Mouse (Mus musculus) cerebellum, adult 9-11 months (tissue): Measurements from ENCODE around the gene Utrn.

Source experiments
- DNase-seq: peaks from one replicate; pipeline ENCODE4 v3.0.0; 2022

Utrn gene

DNA sequence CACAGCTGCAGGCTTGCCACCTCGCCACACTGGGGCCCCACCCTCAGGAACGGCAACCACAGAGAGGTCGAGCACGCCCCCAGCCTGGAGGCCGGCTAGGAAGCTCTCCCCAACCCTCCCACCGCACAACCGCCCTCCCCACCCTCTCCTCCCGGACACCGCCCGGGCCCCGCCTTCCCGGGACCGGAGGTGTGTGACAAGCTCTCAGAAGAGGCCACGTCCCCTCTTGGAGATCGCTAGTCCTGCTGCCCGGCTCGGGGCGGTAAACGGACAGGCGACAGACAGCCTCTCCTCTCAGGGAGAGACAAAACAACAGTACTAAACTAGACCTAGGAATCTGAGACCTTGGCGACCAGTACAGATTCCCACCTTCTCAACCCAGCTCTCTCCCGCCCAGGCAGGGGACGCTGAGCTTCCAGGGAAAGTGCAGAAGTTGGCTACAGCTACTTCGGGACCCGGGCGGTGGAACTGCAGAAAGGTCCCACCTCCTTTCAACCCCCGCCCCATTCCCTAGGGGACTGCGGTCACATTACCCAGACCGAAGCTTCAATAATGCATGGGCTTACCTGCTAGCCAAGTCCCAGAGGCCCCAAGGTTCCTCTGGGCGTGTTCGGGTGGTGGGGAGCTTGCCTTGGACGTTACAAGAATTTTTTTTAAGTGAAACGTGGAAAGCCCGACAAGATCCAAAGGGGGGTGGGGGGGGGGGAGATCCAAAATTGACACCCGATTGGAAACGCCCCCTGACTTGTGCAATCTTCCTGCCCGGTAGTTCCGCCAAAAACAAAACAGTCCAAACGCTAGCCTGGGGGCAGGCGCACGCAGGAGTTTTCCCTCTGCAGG is 756 bp downstream of the Utrn start:
- peak; percentile 76 for DNase-seq

DNA sequence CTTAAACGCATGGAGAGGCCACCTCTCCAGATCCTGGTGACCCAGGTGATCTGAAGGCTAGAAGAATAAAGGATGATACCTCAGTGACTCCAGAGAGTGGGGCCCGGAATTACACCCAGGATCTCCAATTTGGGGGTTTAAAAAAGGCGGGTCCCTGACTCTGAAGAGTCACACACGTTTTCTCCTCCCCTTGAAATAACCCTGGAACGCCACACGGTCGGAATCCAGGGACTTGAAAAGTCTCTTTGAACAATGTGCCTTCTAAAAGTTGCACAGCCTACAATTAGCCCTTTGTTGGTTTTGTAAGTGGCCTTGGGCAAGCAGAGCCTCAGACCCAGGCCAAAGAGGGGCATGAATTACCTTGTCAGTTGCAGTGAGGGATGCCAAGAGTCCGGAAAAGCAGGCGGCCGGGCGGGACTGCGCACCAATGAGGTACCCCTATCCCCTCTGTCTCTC is 1.4 kb downstream of the Utrn start:
- DNase-seq: no peak

DNA sequence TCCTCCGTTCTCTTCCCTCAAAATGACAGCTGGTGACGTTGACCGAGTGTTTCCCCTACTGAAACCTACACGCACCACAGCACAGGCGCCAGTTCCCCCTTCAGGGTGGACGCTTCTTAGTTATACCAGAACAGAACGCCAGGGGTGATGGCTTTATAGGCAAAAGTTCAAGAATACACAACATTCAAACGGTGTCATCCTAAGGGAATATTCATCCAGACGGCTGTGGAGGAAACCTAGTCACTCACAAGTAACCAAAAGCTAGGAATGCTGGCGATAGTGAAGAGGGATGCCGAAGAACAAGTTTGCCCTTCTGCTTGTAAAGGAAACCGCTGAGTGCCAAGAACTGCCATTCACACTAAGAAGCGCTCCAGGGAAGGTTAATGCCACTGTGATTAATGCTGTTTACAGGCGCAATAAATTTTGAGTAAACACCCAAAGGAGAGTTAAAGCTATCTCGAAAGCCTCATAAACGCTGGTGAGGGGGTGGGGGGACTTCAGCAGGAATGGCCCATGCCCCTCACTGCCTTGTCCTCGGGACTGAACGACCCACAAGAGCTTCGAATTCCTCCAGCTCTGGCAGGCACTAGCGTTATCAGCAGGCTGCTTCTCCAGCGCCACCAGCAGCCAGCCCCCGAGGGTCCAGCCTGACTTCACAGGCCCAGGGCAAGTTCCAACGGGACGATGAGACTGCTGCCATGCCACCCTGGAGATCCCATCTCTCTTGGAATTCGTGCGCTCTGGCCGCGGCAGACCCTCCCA is 2.0 kb downstream of the Utrn start:
- DNase-seq: peak; percentile 50

DNA sequence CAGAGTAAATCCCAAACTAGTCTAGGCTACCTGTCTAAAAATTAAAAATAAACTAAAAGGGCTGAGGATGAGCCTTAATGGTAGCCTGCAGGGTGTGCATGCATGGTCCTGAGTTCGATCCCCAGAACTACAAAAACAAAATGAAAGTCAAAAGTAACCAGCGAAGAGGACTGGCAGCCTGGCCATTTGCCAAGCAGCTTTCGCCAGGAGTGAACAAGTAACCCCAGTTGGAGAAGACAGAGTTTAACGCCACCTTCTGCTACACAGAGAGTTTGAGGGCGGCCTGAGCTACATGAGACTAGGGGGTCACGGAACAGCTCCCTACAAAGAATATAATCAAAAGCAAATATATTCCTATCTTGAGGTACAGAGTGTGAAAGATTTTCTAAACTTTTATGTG is 4.0 kb downstream of the Utrn start:
- DNase-seq: no peak

DNA sequence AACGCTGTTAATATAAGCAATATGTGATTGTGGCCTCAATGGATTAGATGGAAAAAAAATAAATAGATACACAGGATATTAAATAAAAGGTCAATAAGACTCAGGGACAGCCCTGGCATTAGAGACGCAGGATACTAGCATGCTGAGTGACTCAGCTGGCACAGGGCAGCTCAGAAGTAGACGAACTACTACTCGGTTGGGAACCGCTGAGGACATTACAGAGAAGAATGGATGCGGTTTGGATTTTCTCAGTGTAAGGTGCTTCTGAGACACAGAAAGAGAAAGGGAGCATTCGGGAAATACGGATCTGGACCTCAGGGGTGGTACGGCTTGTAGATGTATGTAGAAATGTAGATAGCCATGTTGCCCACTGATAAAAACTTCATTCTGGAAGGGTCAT is 5.6 kb downstream of the Utrn start:
- no peak for DNase-seq

DNA sequence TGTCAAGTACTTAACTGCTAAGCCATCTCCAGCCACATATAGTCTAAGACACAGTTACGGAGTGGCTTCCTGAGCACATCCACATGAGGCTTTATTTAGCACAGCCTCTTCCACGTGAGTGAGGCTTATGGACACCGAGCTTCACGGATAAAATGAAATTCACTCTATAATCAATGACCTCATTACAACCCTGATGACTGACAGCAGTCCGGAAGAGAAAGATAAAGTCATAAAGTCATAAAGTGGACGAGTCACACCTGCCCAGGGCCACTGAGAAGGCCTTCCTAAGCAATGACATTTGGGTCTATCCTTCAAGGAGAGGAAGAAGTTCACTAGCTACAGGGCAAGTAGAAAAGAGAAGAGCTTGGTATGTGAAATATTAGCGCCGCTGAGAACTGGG is 7.1 kb downstream of the Utrn start:
- no peak for DNase-seq

DNA sequence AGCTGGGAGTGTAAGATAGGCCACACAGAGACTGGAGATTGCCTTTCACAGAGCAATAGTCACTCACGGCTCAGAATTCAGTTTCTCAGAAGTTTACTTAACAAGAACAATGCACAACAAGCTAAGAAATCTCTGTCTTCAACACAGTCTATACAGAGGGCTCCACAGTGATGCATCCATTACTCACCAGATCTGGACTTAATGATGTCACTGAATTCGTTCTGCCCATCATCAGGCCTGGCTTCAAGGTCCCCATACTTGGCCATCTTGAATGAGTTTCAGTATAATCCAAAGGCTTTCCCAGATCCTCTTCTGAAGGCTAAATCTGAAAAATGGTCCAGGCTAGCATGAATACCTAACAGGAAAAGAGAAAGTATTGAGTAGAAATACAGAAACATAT is 7.8 kb downstream of the Utrn start:
- DNase-seq: no peak

DNA sequence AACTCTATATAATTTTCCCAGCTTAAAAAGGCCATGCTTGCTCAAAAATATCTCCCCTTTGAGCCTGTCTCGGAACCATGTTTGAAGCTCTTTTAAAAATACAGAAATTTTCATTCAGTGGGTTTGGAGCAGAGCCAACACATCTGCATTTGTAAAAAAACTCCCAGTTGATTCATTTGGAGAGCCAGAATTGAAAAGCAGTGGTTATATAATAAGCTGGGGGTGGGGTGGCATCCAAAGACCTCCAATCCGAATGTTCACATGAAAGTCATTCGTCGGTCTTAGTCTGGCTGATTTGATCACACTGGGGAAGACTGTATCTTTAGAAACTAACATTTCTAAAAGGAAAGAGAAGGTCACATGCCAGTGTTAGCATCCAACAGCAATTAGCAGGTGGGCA is 8.4 kb downstream of the Utrn start:
- no peak for DNase-seq

DNA sequence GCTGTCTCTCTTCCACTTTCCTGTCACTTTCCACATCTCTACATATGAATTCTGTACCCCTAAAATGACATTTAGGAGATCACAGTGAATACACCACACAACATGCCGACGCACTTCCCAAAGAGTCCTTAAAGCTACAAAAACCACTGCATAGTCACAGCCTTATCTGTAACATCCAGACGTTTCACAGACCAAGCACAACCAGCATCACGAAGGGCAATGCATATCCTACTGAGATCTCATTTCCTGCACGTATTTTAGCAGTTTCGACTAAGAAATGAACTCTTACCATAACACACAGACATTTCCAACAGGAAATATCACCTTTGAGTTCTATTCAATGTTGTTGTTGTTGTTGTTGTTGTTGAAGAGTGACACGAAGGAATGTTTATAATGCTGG is 8.8 kb downstream of the Utrn start:
- DNase-seq: no peak

DNA sequence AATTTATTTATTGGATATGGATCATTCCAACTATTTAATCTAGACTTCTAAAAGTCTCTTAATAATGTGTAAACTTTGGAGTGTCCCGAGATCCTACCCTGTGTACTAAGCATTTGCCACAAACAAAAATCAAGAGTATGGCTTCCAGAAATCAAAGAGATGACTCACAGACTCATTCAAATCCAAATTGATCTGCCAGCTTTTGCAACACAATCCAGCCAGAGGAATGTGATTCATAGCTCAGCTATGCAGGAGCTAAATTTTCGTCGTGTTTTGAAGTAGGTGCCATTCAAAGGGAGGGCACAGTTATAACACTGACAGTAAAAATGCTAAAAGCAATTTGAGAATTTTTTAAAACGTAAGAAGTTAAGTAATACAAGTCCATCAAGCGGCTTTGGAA is 11.1 kb downstream of the Utrn start:
- no peak for DNase-seq

DNA sequence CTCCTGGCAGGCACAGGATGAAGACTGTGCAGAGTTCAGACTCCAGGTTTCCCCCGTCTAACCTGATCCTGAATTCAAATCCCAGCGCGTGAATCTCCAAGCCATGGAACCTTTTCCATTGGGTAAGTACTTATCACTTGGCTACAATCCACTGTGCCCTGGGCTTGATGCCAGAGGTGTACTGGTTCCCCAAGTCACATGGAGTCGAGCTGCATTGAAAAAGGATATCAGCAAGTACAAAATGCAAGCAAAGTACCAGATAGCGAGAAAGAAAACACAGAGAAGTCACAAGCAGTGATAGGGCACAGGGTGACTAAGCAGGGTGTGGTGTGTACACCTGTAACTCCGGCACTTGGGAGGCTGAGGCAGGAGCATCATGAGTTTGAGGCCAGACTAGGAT is 14.9 kb downstream of the Utrn start:
- DNase-seq: peak; percentile 48

DNA sequence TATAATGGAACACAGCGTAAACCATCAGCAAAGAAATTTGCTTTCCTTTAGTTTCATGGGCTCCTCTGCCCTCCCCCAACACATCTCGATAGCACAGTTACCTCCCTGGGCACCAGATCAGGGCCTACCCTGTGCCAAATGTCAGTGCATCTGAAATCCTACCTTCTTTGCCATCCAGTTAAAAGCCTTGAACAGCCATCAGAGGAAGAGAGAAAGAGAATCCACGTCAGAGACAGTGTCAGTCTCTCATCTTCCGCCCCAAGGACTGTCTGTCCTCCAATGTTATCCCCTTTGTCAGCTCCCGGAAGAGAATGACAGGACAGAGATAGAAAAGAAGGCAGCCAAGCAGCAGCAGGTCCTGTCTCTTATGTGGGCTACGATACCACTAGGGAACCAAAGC is 15.4 kb downstream of the Utrn start:
- peak; percentile 49 for DNase-seq

DNA sequence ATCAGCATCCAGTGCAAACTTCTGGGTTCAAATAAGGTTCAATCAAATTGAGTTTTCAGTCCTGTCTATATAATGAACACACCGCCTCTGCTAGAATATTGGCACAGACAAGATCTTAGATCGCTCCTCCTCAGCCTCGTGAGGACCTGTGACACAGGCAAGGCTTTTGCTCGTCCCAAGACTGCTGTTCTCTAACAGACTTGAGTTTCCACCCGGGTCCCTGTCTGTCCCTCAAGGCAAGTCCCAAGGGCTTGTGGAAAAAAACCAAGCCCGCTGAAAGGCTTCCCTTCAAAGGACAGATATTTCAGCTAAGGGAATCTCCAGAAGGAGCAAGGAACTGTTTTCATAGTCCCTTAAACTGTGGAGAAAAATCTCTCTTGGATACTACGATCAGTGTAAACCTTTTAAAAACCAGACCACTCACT is 16.0 kb downstream of the Utrn start:
- no peak for DNase-seq

DNA sequence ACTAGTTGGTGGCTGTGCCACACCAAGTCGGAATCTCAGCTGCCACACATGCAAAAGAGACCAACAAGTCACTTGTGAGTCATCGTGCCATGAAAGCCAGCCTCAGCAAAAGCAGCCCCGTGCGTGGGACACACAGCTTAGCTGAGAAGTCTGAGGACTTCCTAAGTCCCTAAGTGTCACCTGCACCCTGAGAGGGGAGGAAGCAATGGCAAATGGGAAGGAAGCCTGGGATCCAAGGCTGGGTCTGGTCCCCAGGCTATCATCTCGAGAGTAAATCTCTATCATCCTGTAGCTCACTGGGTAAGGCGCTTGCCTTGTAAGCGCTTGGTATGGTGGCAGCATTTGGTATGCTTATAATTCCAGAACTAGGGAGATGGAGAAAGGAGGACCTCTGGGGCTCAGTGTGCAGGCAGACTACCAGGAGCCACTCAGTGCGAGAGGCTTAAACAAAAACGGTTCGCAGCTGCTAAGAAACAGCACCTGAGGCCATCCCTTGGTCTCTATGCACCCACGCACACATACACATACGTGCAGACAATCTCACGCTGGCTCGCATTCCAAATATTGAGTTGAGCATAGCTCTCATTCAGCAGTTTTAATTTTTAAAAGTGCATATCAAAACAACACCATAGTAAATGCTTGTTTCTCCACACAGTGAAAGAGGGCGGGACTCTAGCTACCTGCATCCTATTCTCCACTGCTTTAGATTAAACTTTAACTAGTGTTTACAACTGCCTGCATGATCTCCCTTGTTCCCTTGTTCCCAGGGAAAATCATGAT is 16.6 kb downstream of the Utrn start:
- DNase-seq: no peak

DNA sequence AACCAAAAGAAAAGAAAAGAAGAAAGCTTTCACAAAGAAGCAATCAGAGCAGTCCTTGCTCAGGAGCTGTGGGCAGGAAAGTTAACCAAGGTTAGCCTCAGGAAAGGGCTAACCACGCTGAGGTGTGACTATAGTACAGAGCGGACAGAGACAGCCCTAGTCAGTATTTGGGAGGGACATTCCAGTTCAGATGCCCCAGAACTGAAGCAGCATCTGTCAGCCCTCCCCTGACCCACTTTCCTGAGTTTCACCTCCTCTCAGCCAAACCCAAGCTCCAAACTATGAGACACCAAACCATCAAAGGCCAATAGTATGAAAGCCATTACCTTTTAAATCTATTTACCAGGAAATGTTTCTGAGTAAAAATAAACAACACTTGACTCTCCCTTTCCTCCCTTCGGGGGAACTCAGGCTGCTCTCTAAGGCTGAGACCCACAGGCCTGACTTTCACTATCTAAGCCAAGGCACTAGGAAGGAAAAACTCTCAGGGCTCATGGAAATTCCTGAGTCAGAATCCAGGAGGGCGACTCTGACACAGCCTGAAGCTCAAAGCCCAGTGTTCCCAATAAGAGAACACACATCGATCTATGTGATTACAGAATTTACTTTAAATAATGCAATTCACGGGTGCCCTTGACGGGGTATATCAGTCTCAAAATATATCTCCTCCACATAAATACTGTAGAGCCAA is 18.2 kb downstream of the Utrn start:
- no peak for DNase-seq

DNA sequence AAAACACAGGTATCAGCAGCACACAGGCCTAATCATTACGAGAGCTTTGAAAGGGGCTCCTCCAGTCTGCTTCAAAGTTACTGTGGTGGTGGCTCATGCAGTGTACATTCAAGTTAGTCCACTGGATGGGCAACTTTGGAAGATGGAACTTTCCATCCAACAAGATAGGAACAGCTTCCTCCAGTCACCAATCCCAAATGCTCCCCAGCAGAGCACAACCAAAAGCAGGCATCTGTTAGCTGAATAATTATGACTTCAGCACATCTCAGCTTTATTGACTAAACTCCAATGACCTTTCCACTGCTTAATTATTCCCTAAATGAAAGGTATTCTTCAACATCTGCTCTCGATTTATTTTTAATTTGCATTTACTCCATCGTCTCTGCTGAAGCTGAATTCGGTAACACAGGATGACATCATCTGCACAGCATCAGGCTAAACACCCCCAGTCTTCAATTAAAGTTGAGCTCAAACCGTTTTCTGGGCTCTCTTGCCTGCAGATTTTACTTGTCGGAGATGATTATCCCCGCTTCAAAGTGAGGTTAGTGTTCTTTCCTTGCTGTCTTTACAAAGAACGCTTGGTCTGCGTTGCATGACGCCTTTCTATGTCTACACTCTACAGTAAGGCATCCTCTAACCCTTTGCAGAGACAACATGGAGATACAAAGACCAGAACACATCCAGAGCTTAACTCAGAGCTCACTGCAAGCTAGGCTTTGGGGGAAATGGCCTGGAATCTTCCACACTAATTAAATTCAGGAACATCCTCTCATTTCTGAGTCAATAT is 20.6 kb downstream of the Utrn start:
- no peak for DNase-seq

DNA sequence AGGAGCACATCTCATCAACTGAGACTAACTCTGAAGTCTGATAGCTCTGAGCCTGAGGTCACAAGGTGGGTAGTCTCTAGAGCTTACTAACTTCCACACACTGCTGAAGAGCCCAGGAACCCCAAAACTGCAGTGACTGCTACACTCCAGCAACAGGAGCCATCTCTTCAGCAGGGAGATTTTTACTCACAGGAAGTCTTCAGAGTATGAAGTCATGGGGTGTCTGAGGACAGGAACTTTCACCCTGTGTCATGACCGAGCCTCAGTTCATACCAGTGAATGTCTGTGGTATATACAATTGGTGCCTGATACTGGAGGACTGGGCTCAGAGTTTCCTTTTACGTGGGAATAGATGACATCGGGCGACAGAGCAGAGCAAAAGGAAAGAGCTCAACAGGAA is 26.6 kb downstream of the Utrn start:
- no peak for DNase-seq

DNA sequence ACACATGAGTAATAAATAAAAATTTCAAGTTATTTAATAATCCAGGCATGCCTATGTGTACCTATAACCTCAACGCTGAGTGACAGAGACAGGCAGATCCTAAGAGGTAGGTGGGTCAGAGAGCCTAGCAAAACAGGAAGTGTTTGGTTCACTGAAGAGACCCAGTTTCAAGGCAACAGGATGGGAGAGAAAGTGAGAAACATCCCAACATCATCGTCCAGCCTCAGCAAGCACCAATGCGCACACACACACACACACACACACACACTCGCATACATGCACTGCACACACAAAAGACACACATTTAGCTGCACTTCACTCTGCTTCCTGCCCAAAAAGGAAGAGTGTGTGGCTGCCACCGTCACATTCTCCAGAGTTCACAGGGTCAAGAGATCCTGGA is 27.7 kb downstream of the Utrn start:
- DNase-seq: no peak

DNA sequence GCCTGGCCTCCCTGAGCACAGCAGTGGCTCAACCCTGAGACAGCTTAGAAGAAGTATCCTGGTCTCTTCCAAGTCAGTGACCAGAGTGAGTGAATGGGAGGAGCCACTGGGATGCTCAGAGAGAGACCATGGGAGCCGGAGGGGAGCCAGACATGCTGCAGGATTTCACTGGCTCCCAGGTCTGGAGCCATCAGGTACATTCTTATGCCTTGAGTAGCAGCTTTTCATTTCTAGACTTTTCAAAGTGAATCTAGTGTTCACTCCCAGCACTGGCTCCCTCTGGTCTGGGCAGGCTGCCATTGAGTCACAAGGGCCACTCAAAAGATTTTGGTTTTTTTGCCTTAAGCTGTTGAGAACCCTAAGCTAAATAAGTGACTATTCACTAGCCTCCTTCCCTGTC is 31.5 kb downstream of the Utrn start:
- DNase-seq: no peak

DNA sequence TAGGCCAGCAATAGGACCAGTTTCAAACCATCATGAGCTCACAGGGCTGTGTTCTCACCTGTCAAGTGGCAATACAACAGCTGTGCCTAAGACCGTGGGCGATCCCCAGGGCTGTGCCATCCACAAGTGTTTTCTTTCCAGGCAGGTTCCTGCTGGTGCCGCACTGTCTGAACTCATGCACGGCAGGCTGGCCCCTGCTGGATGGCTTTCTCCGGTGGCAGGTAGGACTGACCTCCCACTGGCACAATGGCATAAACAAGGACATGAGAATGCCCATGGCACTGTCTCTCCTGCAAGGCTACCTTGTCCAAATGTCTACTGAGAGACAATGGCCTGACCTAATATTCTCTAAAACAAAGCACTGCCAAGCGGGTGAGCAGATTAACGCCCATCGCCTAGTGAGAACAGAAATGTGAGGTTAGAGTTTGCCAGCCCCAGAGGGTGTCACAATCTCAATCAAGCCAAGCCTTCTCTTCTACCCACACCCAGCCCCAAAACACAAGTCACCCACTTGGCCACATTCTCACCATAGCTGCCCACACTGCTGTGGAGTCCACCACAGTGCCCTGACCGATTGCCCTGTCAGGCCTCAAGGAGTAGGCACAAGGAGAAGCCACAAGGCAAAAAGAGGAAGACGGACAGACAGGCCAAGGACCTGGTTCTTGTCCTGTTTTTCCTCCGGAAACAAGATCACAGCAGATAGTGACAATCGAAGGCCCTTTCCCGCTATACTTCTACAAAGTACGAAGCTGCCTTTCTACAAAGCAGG is 32.9 kb downstream of the Utrn start:
- DNase-seq: peak; percentile 51

DNA sequence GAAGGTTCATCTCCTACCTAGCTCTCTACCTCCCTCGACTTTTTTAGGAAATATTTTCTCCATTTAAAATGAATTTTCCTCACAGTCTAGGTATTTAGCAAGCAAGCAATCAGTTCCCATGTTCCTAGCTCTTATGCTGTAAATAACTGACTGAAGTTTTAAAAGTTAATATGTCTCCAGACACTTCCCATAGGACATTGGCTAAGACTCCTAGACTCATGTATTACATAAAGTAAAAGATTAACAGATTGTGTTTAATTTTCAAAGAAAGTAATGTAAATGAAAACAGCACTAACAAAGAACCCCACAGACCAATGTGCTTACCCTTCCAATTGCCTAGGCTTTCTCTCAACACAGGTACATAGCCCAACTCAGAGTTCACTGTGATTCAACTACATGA is 35.0 kb downstream of the Utrn start:
- DNase-seq: no peak
